Mouse (Mus musculus): ENCODE results near the gene Gm3099.
"Not testable (repeated sequence)": the region's sequence is repeated elsewhere in the genome, so short reads cannot be mapped to it uniquely, and the experiment has no call there.

Gm3099 gene

GRCm38 (mm10) chr14:3998094-3998493, at the start of gene Gm3099:
Gm3099 (plus strand) TSS chr14:3998394.
- not testable (repeated sequence) for DNase-seq (ENCODE audit: low spot score in 2 of 2)

- DNase-seq (ENCODE audit: low spot score in 2 of 2) = not testable (repeated sequence)
Measured at GRCm38 (mm10) chr14:3963247-3963646, 34.9 kb upstream of the Gm3099 start, which contains the start of gene Gm3095. Gm3095 (plus strand) TSS chr14:3963547.

- not testable (repeated sequence) for DNase-seq (ENCODE audit: low spot score in 2 of 2)
Measured at GRCm38 (mm10) chr14:4023641-4024040, 25.4 kb downstream of the Gm3099 start, which contains the start of gene Gm5796. Gm5796 (plus strand) TSS chr14:4023941.
